In the genomic region with DNA sequence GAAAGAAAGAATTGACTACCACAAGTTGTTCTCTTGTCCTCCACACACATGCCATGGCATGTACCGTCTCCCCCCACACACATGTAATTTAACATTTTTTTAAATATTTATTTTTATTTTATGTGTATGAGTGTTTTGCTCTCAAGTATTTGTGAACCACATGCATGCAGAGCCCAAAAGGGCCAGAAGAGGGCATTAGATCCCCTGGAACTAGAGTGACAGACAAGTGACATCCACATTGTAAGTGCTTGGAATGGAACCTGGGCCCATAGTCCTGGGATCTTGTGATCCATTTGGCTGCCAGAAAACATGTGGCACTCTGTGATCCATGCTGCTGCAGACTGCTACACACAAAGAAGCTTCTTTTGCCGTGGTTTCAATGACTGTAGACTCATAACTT, we compare ENCODE assay signal across 10 mouse cellular contexts. TPM values are rescaled to one million over a fixed set of nuclear protein-coding genes. Genes with fewer than 3 reads are reported as not detected.
DNase-seq lines count a peak whose midpoint lies in the region; ATAC-seq and TF ChIP-seq lines count a peak whose summit lies in the region.
"Had no signal": no experiment of that assay in that cellular context is flagged by ENCODE, and none has a peak within 500 bp of the region (broad histone marks: within the 10 kb centered on the region; RNA-seq: fewer than 3 reads in every experiment).

No protein-coding gene starts in this region.

- H3K4me3 ChIP-seq in kidney, postnatal 0 days (replicated peaks; ENCODE audit: low read depth, low read length): no peak overlapping the region
- no peak overlapping the region for H3K4me3 ChIP-seq in G1E (ENCODE audit: low read depth, low read length)
- H3K4me3 ChIP-seq: liver, embryonic 13.5 days had no signal

- no peaks in the 10 kb centered on the region for H3K27me3 ChIP-seq in kidney, postnatal 0 days (ENCODE audit: insufficient read depth, low read length)
- H3K27me3 ChIP-seq in G1E (ENCODE audit: insufficient read depth, low read length): peaks cover 9% of the 10 kb centered on the region; the same call in 1 of the 2 replicates
- H3K27me3 ChIP-seq in splenic B cell, adult 2 months (ENCODE audit: control insufficient read depth, insufficient read depth, low read length, poor library complexity, severe bottlenecking): no peaks in the 10 kb centered on the region

- no peak overlapping the region for H3K4me2 ChIP-seq in kidney, postnatal 0 days (ENCODE audit: low read length)
- H3K4me2 ChIP-seq: liver, embryonic 13.5 days had no signal

- DNase-seq in kidney, postnatal 0 days (ENCODE audit: low spot score): no peak
- DNase-seq in kidney, adult 11 months: no peak
- DNase-seq in G1E (ENCODE audit: low spot score): no peak
- DNase-seq in splenic B cell, adult 2 months (ENCODE audit: low read depth, low spot score): peak; percentile 70
- no peak for DNase-seq in layer of hippocampus, postnatal 10 days (ENCODE audit: low spot score in 2 of 2)
- no peak for DNase-seq in cerebellum, adult 11-12 months
- no peak for DNase-seq in gastrocnemius, postnatal 25 days
- DNase-seq: liver, embryonic 13.5 days had no signal

- H3K4me1 ChIP-seq in kidney, postnatal 0 days (replicated peaks; ENCODE audit: insufficient read depth, low read length): no peaks in the 10 kb centered on the region
- H3K4me1 ChIP-seq in G1E (ENCODE audit: insufficient read depth, low read depth, low read length): no peaks in the 10 kb centered on the region
- H3K4me1 ChIP-seq: liver, embryonic 13.5 days had no signal

- TF ChIP-seq CTCF in kidney, postnatal 0 days (IDR thresholded peaks at IDR 0.05; ENCODE audit: low read depth): peak; percentile 40
- 0 out of 2 replicates have a peak, but pooled peaks have one; percentile 20 for TF ChIP-seq CTCF in G1E (IDR thresholded peaks at IDR 0.05; ENCODE audit: low read depth, low read length)

- WGBS in kidney, postnatal 0 days: 62% methylated on average over 2 of the region's 2 CpGs

- no peak for ATAC-seq in kidney, postnatal 0 days (replicated peaks; ENCODE audit: low FRiP score, low read depth)
- ATAC-seq in G1E (ENCODE audit: extremely low read depth, insufficient number of reproducible peaks, low FRiP score, poor library complexity, severe bottlenecking): no peak
- peak; percentile 35; the same call in 1 of the 2 replicates for ATAC-seq in granulocyte monocyte progenitor cell, adult 5-6 weeks (replicated peaks; ENCODE audit: poor library complexity, severe bottlenecking)

- no peaks in the 10 kb centered on the region for H3K9me3 ChIP-seq in kidney, postnatal 0 days (replicated peaks; ENCODE audit: low read length)
- no peaks in the 10 kb centered on the region for H3K9me3 ChIP-seq in G1E (replicated peaks)
- H3K9me3 ChIP-seq: liver, embryonic 13.5 days had no signal

- H3K27ac ChIP-seq in kidney, postnatal 0 days: no peak overlapping the region
- H3K27ac ChIP-seq: liver, embryonic 13.5 days had no signal

- no peaks in the 10 kb centered on the region for H3K36me3 ChIP-seq in kidney, postnatal 0 days (ENCODE audit: insufficient read depth, low read length)
- no peaks in the 10 kb centered on the region for H3K36me3 ChIP-seq in G1E (replicated peaks)
- no peaks in the 10 kb centered on the region for H3K36me3 ChIP-seq in splenic B cell, adult 2 months (ENCODE audit: control insufficient read depth, insufficient read depth, low read length, poor library complexity, severe bottlenecking)
- H3K36me3 ChIP-seq: liver, embryonic 13.5 days had no signal

- H3K9ac ChIP-seq in kidney, postnatal 0 days (ENCODE audit: low read depth, low read length): no peak overlapping the region
- H3K9ac ChIP-seq: liver, embryonic 13.5 days had no signal

RNA-seq across cellular contexts. Expression of a gene that starts 2.3 kb away (rescaled TPM):
- polyA plus RNA-seq in kidney, postnatal 0 days (2015; fragmentation: Nextera tagmentation; extraction: Ambion mirVana): not detected in 2 replicates
- total RNA-seq in G1E (2014; fragmentation: Nextera tagmentation): not detected in 2 replicates
- total RNA-seq in G1E (2017): not detected in 2 replicates
- polyA plus RNA-seq in G1E (2012): not detected in 2 replicates
- not detected in 2 replicates for total RNA-seq in granulocyte monocyte progenitor cell, adult 5-6 weeks (2014; fragmentation: Nextera tagmentation)
- total RNA-seq in granulocyte monocyte progenitor cell, adult 5-6 weeks (2017): not detected in 2 replicates
- not detected for total RNA-seq in layer of hippocampus, postnatal 10 days (2021)
- not detected for total RNA-seq in gastrocnemius, postnatal 25 days (2021)
- polyA plus RNA-seq: heart, postnatal 0 days; liver, embryonic 13.5 days had no signal

RNA-seq across cellular contexts. Expression of a gene that starts 10.2 kb away (rescaled TPM):
- polyA plus RNA-seq in kidney, postnatal 0 days (2015; fragmentation: Nextera tagmentation; extraction: Ambion mirVana): 9.3 and 9.4 TPM in 2 replicates
- total RNA-seq in G1E (2014; fragmentation: Nextera tagmentation) (40.1 and 44.3 TPM in 2 replicates), G1E (2017) (18.1 and 21.2 TPM in 2 replicates)
- polyA plus RNA-seq in G1E (2012): 47.7 and 50.3 TPM in 2 replicates
- 19.9 and 22.6 TPM in 2 replicates for total RNA-seq in granulocyte monocyte progenitor cell, adult 5-6 weeks (2014; fragmentation: Nextera tagmentation)
- 11.6 and 14.6 TPM in 2 replicates for total RNA-seq in granulocyte monocyte progenitor cell, adult 5-6 weeks (2017)
- 10 to 100 TPM; 74.3 to 75.1 TPM for total RNA-seq in layer of hippocampus, postnatal 10 days (2021)
- 10 to 100 TPM; 21.1 to 23.1 TPM for total RNA-seq in gastrocnemius, postnatal 25 days (2021)

RNA-seq across cellular contexts. Expression of a gene that starts 42.7 kb away (rescaled TPM):
- not detected in 2 replicates for polyA plus RNA-seq in kidney, postnatal 0 days (2015; fragmentation: Nextera tagmentation; extraction: Ambion mirVana)
- total RNA-seq in G1E (2014; fragmentation: Nextera tagmentation): not detected in 2 replicates
- total RNA-seq in G1E (2017): not detected in 2 replicates
- not detected in 2 replicates for polyA plus RNA-seq in G1E (2012)
- not detected in 2 replicates for total RNA-seq in granulocyte monocyte progenitor cell, adult 5-6 weeks (2014; fragmentation: Nextera tagmentation)
- total RNA-seq in granulocyte monocyte progenitor cell, adult 5-6 weeks (2017): not detected in 2 replicates
- total RNA-seq in layer of hippocampus, postnatal 10 days (2021): not detected
- total RNA-seq in gastrocnemius, postnatal 25 days (2021): not detected
- polyA plus RNA-seq: heart, postnatal 0 days; liver, embryonic 13.5 days had no signal

RNA-seq across cellular contexts. Expression of a gene that starts 52.1 kb away (rescaled TPM):
- not detected in 2 replicates for polyA plus RNA-seq in kidney, postnatal 0 days (2015; fragmentation: Nextera tagmentation; extraction: Ambion mirVana)
- total RNA-seq in G1E (2014; fragmentation: Nextera tagmentation) (not detected in 2 replicates), G1E (2017) (0.38 and 0.52 TPM in 2 replicates)
- polyA plus RNA-seq in G1E (2012): not detected in 2 replicates
- total RNA-seq in granulocyte monocyte progenitor cell, adult 5-6 weeks (2014; fragmentation: Nextera tagmentation): not detected in 2 replicates
- total RNA-seq in granulocyte monocyte progenitor cell, adult 5-6 weeks (2017): not detected in 2 replicates
- total RNA-seq in layer of hippocampus, postnatal 10 days (2021): not detected
- total RNA-seq in gastrocnemius, postnatal 25 days (2021): not detected
- polyA plus RNA-seq: heart, postnatal 0 days; liver, embryonic 13.5 days had no signal
